Mouse (Mus musculus): ENCODE data around the gene Meltf. TPM values are rescaled to one million over a fixed set of nuclear protein-coding genes. Genes with fewer than 3 reads are reported as not detected.
A peak's percentile ranks its signal among the peaks of the same experiment; 100 is the strongest.

Meltf gene
- polyA plus RNA-seq, 1 experiment from 2014 or later = not detected

- H3K4me3 ChIP-seq (ENCODE audit: low read length) = no peak overlapping the region
- 78% methylated on average over 6 of the region's 6 CpGs for WGBS
- no peak for ATAC-seq (ENCODE audit: low FRiP score, low TSS enrichment)
- no peak overlapping the region for H3K27ac ChIP-seq (ENCODE audit: low read depth, low read length)
- H3K9ac ChIP-seq (ENCODE audit: low read depth, low read length) = no peak overlapping the region
- H3K27me3 ChIP-seq (ENCODE audit: control insufficient read depth, insufficient read depth, low read length) = no peaks in the 10 kb centered on the region
- H3K9me3 ChIP-seq (ENCODE audit: control insufficient read depth, low read length) = no peaks in the 10 kb centered on the region
- no peaks in the 10 kb centered on the region for H3K36me3 ChIP-seq (ENCODE audit: control insufficient read depth, insufficient read depth, low read length)
- no peak overlapping the region for H3K4me2 ChIP-seq (replicated peaks; ENCODE audit: low read depth, low read length)
- no peaks in the 10 kb centered on the region for H3K4me1 ChIP-seq (ENCODE audit: control insufficient read depth, insufficient read depth, low read length)
These were observed 45.8 kb downstream of the Meltf start for GRCm38 (mm10) chr16:31924368-31924767.

DNA sequence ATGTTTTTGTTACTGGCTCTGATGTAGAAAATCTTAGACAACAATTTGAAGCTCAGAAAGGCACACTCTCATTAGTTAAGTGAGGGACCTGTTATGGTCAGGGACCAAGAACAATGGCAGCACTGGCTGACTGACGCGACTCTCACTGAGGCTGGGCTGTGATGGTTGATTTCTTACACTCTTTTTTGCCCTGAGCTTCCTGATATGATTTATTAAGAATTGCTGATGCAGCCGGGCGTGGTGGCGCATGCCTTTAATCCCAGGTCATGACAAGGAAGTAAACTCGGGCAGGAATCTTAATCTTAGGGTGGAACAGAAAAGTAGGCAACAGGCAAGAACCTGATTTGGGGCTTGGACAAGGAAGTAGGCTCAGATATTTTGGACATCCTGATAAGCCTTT lies 47.5 kb downstream of the Meltf start:
- no peak overlapping the region for H3K27ac ChIP-seq (ENCODE audit: low read depth, low read length)
- H3K36me3 ChIP-seq (ENCODE audit: control insufficient read depth, insufficient read depth, low read length) = no peaks in the 10 kb centered on the region
- H3K4me1 ChIP-seq (ENCODE audit: control insufficient read depth, insufficient read depth, low read length) = no peaks in the 10 kb centered on the region
- no peaks in the 10 kb centered on the region for H3K27me3 ChIP-seq (ENCODE audit: control insufficient read depth, insufficient read depth, low read length)
- H3K9me3 ChIP-seq (ENCODE audit: control insufficient read depth, low read length) = no peaks in the 10 kb centered on the region
- 75% methylated on average over 6 of the region's 6 CpGs for WGBS
- no peak overlapping the region for H3K4me3 ChIP-seq (ENCODE audit: low read length)
- no peak overlapping the region for H3K4me2 ChIP-seq (replicated peaks; ENCODE audit: low read depth, low read length)
- no peak overlapping the region for H3K9ac ChIP-seq (ENCODE audit: low read depth, low read length)
- no peak for ATAC-seq (ENCODE audit: low FRiP score, low TSS enrichment)

- no peak overlapping the region for H3K9ac ChIP-seq (ENCODE audit: low read depth, low read length)
- no peaks in the 10 kb centered on the region for H3K36me3 ChIP-seq (ENCODE audit: control insufficient read depth, insufficient read depth, low read length)
- no peak overlapping the region for H3K4me3 ChIP-seq (ENCODE audit: low read length)
- no peak overlapping the region for H3K4me2 ChIP-seq (replicated peaks; ENCODE audit: low read depth, low read length)
- 73% methylated on average over 13 of the region's 13 CpGs for WGBS
- no peaks in the 10 kb centered on the region for H3K27me3 ChIP-seq (ENCODE audit: control insufficient read depth, insufficient read depth, low read length)
- no peak for ATAC-seq (ENCODE audit: low FRiP score, low TSS enrichment)
- H3K9me3 ChIP-seq (ENCODE audit: control insufficient read depth, low read length) = no peaks in the 10 kb centered on the region
- no peaks in the 10 kb centered on the region for H3K4me1 ChIP-seq (ENCODE audit: control insufficient read depth, insufficient read depth, low read length)
- no peak overlapping the region for H3K27ac ChIP-seq (ENCODE audit: low read depth, low read length)
These were observed 48.1 kb downstream of the Meltf start for GRCm38 (mm10) chr16:31926547-31927182.

GRCm38 (mm10) chr16:31927412-31927811 lies 48.8 kb downstream of the Meltf start:
- WGBS = 83% methylated on average over 5 of the region's 5 CpGs
- no peaks in the 10 kb centered on the region for H3K4me1 ChIP-seq (ENCODE audit: control insufficient read depth, insufficient read depth, low read length)
- no peak overlapping the region for H3K4me3 ChIP-seq (ENCODE audit: low read length)
- H3K9me3 ChIP-seq (ENCODE audit: control insufficient read depth, low read length) = no peaks in the 10 kb centered on the region
- ATAC-seq (ENCODE audit: low FRiP score, low TSS enrichment) = no peak
- no peaks in the 10 kb centered on the region for H3K27me3 ChIP-seq (ENCODE audit: control insufficient read depth, insufficient read depth, low read length)
- no peak overlapping the region for H3K4me2 ChIP-seq (replicated peaks; ENCODE audit: low read depth, low read length)
- H3K9ac ChIP-seq (ENCODE audit: low read depth, low read length) = no peak overlapping the region
- no peak overlapping the region for H3K27ac ChIP-seq (ENCODE audit: low read depth, low read length)
- H3K36me3 ChIP-seq (ENCODE audit: control insufficient read depth, insufficient read depth, low read length) = no peaks in the 10 kb centered on the region

DNA sequence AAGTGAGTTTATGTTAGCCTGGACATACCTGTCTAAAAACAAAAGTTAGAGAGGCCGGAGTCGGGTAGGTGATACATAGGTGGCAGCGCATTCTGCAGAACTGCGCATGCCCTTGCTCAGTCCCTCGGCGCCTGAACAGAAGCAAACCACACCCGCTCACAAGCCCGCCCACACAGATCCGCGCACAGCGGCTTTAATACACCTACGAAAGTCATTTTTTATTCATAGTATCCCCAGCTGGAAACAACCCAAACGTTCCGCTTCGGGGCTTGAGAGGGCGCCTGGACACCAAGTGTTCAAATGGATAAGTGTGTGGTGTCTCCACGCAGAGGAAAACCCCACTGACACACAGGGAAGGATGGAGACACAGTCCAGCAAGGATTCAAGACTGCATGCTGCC lies 52.7 kb downstream of the Meltf start:
- ATAC-seq (ENCODE audit: low FRiP score, low TSS enrichment) = no peak
- Histone ChIP-seq H3K27ac (ENCODE audit: low read depth, low read length) (no peak overlapping the region), H3K9me3 (ENCODE audit: control insufficient read depth, low read length) (no peaks in the 10 kb centered on the region), H3K9ac (ENCODE audit: low read depth, low read length) (no peak overlapping the region), H3K4me1 (ENCODE audit: control insufficient read depth, insufficient read depth, low read length) (peaks cover 14% of the 10 kb centered on the region), H3K36me3 (ENCODE audit: control insufficient read depth, insufficient read depth, low read length) (no peaks in the 10 kb centered on the region), H3K4me3 (ENCODE audit: low read length) (no peak overlapping the region), H3K4me2 (replicated peaks; ENCODE audit: low read depth, low read length) (no peak overlapping the region), H3K27me3 (ENCODE audit: control insufficient read depth, insufficient read depth, low read length) (peaks cover 31% of the 10 kb centered on the region)
- 53% methylated on average over 17 of the region's 17 CpGs for WGBS

DNA sequence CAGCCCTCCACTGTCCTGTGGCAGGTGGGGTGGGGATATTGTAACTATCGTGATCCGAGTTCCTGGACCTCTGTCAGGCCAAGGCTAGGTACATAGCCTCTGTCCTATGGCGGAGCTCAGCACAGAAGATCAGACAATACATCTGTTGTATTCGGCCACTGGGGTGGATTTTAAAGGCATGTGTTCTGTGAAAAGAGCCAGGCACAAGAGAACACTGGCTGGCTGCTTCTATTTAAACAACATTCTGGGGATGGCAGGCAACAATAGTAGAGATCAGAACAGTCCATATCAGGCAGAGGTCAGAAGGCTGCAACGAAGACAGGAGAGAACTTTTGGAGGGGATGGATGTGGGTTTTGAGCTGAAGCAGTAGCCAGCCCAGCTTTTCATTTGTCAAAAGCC lies 53.6 kb downstream of the Meltf start:
- WGBS = 67% methylated on average over 5 of the region's 5 CpGs
- H3K4me2 ChIP-seq (replicated peaks; ENCODE audit: low read depth, low read length) = peak overlapping the region; percentile 94; the same call in 1 of the 2 replicates

DNA sequence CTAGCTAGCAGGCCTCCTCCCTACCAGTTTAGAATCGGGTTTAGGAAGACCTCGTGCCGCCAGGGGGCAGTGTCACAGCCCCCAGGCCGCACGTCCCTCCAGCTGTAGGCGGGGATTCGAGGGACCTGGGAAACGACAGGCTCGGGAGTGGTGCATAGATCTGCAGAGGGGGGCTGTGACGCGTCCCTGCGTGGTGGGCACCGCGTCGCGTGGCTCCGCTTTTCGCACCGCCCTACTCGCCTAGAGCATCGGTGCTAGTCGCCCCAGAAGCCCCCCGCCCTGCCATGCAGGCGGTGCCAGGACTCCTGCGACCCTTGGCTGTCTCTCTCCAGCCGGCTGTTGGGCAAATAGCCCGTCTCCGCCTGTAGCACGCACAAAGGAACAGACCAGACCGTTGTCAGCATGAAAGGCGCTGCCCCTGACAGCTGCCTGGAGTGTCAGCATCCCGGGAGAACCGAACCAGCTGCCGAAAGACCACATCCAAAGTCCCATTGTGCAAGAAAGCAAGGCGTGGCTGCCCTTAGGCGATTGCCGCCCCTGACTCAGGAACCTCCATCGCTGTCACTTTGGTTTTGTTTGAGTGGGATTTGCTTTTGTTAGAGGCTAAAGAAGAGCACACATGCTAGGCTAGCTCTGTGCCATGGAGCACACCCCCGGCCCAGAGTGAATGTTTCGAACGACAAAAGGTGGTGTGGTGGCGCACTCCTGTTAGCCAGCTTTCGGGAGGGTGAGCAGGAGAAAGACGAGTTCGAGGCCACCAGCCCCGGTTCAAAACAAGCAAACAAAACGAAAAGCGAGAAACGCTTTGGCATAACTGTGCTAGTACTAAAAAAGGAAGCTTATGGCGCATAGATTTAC lies 54.5 kb downstream of the Meltf start:
- WGBS = 1% methylated on average over 50 of the region's 50 CpGs
- peak overlapping the region; percentile 52 for H3K4me3 ChIP-seq (ENCODE audit: low read length)
- peak overlapping the region; percentile 94 for H3K4me2 ChIP-seq (replicated peaks; ENCODE audit: low read depth, low read length)
- peak overlapping the region; percentile 59 for H3K9ac ChIP-seq (ENCODE audit: low read depth, low read length)
- no peak overlapping the region for H3K27ac ChIP-seq (ENCODE audit: low read depth, low read length)
- no peaks in the 10 kb centered on the region for H3K9me3 ChIP-seq (ENCODE audit: control insufficient read depth, low read length)
- H3K36me3 ChIP-seq (ENCODE audit: control insufficient read depth, insufficient read depth, low read length) = no peaks in the 10 kb centered on the region
- H3K27me3 ChIP-seq (ENCODE audit: control insufficient read depth, insufficient read depth, low read length) = peaks cover 34% of the 10 kb centered on the region
- ATAC-seq (ENCODE audit: low FRiP score, low TSS enrichment) = peak; percentile 94
- peaks cover 14% of the 10 kb centered on the region for H3K4me1 ChIP-seq (ENCODE audit: control insufficient read depth, insufficient read depth, low read length)

More for the DNA sequence above, 53.6 kb downstream of the Meltf start:
- Histone ChIP-seq H3K4me3 (ENCODE audit: low read length) (no peak overlapping the region), H3K27ac (ENCODE audit: low read depth, low read length) (no peak overlapping the region), H3K36me3 (ENCODE audit: control insufficient read depth, insufficient read depth, low read length) (no peaks in the 10 kb centered on the region), H3K9me3 (ENCODE audit: control insufficient read depth, low read length) (no peaks in the 10 kb centered on the region), H3K4me1 (ENCODE audit: control insufficient read depth, insufficient read depth, low read length) (peaks cover 14% of the 10 kb centered on the region), H3K9ac (ENCODE audit: low read depth, low read length) (no peak overlapping the region), H3K27me3 (ENCODE audit: control insufficient read depth, insufficient read depth, low read length) (peaks cover 34% of the 10 kb centered on the region)
- ATAC-seq (ENCODE audit: low FRiP score, low TSS enrichment) = no peak

DNA sequence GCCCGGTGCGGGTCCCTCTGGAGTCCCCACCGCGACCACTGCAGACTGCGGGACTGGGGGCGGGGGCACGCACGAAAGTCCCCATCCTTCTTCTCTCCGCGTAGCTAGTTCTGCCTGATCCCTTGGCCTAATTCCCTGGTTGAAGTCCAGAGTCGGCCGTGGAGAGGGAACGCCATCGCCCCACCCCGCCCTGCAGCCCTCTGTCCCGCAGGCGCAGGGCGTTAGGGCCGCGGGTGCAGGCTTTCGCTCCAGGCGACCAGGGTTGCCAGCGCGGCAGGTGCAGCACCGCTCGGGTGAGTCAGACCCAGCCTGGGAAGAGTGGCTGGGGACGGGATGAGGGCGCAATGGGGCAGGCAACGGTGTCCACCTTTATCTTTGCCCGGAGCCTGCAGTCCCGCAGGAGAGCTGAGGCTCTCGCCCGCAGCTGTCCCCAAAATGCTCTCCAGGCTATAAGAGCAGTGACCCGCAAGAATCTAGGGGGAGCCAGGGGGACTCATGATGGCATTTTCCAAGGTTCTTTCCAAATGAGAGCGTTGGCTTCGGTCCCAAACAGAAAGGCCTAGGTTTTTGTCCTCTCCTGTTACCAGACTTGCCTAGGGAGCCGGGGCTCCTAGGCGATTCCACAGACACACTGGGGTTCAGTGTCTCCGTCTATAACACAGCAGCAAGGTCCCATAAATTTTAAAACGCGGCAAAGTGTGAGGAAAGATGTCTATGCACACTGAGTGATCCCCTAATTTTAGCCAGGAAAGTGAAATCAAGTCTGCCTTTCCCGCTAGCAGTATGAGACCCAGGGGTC lies 55.3 kb downstream of the Meltf start, which contains the start of gene Pigz:
Pigz (plus strand) TSS at position 101 of the 799 bp plus-strand sequence.
- Histone ChIP-seq H3K27me3 (ENCODE audit: control insufficient read depth, insufficient read depth, low read length) (peaks cover 34% of the 10 kb centered on the region), H3K9me3 (ENCODE audit: control insufficient read depth, low read length) (no peaks in the 10 kb centered on the region), H3K4me2 (replicated peaks; ENCODE audit: low read depth, low read length) (peak within 1 kb of the TSS; percentile 94), H3K27ac (ENCODE audit: low read depth, low read length) (no peak within 1 kb of the TSS), H3K4me3 (ENCODE audit: low read length) (peak within 1 kb of the TSS; percentile 52), H3K9ac (ENCODE audit: low read depth, low read length) (peak within 1 kb of the TSS; percentile 59), H3K4me1 (ENCODE audit: control insufficient read depth, insufficient read depth, low read length) (peaks cover 14% of the 10 kb centered on the region), H3K36me3 (ENCODE audit: control insufficient read depth, insufficient read depth, low read length) (no peaks in the 10 kb centered on the region)
- 7% methylated on average over 42 of the region's 42 CpGs for whole genome bisulfite sequencing
- ATAC-seq (ENCODE audit: low FRiP score, low TSS enrichment) = no peak; the same call in 1 of the 2 replicates
